Mouse (Mus musculus) embryo, embryonic 10 days (tissue): ENCODE measurements around the gene Meig1.
"Not testable (repeated sequence)": the region's sequence is repeated elsewhere in the genome, so short reads cannot be mapped to it uniquely, and the experiment has no call there.

ENCODE experiments used
- DNase-seq: peaks from one replicate; pipeline ENCODE4 v3.0.0-alpha.2; 2015; ENCODE audit warnings: low spot score

The Meig1 gene

GRCm38 (mm10) chr2:3422548-3422947 lies at the start of gene Meig1:
Meig1 (minus strand) TSS chr2:3422648.
- DNase-seq: no peak

GRCm38 (mm10) chr2:3456590-3456989 lies 34.1 kb upstream of the Meig1 start:
- no peak for DNase-seq

- DNase-seq: no peak
Measured at GRCm38 (mm10) chr2:3453096-3453495, 30.6 kb upstream of the Meig1 start.

- DNase-seq: no peak
Measured at GRCm38 (mm10) chr2:3449431-3449830, 27.0 kb upstream of the Meig1 start.

DNA sequence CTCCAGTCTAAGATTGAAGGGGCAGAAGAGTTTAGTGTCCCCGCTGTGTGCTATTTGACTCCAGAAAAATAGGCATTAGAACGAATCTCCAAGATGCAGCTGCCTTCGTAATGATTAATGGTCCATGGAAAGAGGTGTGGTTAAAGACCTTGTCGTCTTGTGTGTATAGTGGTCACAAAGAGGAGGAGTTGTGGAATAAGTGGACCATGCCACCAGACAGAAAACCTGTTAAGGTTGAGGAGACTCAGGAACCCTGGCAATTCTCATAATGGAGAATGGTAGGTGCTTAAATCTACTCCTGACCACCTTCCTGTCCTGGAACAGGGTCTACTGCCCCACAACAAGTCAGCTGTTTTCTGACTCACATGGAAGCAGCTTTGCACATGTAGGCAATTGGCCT lies 23.5 kb upstream of the Meig1 start:
- no peak for DNase-seq

- no peak for DNase-seq
Measured at GRCm38 (mm10) chr2:3444206-3444605, 21.8 kb upstream of the Meig1 start.

DNA sequence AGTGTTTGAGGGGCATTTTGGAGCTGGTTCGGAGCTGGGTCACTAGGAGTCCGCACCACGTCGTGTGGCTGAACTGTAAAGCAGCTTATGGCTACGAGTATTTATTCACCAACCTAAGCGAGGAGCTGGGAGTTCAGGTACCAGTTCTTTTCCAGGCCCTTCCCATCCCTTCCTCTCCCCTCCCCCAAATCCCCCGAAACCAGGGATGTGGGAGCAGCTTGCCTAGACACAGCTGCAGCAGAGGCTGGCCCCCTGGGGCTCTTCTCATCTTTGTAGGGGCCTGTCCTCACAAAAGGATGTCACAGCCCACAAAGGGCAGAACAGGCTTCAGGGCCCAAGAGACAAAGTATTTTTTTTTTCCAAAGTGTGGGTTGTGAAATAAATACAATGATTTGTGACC lies 15.5 kb upstream of the Meig1 start:
- DNase-seq: no peak

DNA sequence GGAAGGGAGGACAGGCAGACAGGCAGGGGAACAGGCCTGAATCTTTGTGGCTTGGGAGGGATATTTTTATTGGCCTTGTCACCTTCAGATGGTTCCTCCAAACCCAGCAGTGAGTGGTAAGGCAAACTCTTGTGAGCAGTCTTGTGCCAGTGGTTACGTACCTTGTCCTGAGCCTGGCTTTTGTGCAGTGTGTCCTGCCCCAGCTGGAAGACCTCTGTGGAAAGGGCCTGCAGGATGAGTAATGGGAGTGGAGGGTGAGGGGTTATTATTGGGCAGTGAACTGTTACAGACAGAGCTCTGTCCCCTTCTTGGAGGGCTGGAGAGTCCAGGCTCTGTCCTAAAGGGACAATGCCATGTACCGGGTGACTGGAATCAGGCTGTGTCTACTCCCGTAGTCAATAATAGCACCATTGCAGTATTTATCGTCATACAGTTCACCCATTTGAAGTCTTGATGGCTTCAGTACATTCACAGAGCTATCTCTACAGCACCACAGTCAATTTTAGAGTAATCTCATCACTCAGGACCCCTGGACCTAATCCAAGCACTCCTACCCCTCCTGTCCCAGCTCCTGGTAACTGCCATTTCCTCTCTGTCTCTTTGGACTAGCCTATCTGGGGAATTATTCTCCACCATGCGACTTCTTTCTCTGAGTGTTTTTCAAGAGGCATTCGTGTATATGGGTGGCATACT lies 13.1 kb upstream of the Meig1 start:
- no peak for DNase-seq

DNA sequence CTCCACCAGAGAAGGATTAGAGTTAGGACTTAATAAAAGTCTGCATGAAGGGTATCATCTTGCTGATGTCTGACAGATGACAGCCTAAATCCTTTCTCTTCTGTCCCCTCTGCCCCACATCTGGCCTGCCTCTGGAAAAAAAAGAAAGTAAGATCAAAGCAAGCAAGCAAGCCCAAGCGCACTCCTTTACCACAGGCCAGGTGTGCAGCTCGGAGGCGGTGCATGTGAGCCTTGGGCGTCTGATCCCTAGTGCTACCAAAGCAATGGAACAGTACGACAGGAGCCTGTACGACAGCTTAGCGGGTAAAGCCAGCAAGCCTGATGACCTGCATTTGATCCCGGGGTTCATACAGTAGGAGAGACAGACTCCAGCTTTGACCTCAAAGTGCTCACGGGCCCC lies 8.5 kb upstream of the Meig1 start:
- DNase-seq: no peak

DNA sequence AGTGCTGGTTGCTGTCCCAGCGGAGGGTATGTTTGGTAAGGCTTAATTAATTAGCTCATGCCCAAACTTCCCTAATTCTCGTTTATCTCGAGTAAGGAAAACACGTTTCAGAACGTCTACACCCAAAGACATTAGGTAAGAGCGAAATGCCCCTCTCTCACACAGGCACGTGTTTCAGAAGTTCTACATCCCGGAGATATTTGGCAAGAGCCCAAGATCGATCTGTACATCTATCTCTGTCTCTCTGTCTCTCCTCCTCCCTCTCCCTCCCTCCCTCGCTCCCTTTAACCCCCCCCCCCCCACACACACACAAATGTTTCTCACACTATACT lies 2.1 kb upstream of the Meig1 start:
- DNase-seq: no peak

- DNase-seq: peak; percentile 96
Measured at GRCm38 (mm10) chr2:3423841-3424578, 1.6 kb upstream of the Meig1 start, which contains the start of gene Dclre1c. Dclre1c (plus strand) TSS chr2:3424131.

- no peak for DNase-seq
Measured at GRCm38 (mm10) chr2:3420157-3420556, 2.3 kb downstream of the Meig1 start.

DNA sequence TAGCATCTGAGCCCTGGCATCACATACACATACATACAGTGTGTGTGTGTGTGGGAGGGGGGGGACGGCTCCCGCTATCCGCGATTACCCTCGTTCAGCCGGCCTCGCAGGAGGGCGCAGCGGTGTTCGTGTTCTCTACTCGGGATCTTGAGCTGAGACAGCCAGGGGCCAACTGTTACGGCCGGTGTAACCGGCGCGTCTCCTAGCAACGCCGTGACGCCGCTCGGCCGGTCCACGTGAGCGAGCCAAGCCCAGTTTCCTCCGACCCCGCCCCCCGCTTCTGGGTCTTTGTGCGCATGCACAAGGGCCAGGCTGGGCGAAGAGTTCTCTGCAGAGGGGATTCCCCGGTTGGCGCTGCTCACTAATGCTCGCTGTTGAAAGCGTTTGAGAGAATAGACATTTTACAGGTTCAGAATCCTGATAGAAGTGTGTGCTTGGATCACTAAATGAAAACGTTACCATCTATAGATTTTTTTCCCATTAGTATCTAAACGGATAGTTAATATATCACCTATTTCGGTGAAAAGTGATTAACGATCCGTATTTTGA lies 3.5 kb downstream of the Meig1 start:
- peak; percentile 96 for DNase-seq

GRCm38 (mm10) chr2:3415676-3416075 lies 6.8 kb downstream of the Meig1 start:
- DNase-seq: no peak

DNA sequence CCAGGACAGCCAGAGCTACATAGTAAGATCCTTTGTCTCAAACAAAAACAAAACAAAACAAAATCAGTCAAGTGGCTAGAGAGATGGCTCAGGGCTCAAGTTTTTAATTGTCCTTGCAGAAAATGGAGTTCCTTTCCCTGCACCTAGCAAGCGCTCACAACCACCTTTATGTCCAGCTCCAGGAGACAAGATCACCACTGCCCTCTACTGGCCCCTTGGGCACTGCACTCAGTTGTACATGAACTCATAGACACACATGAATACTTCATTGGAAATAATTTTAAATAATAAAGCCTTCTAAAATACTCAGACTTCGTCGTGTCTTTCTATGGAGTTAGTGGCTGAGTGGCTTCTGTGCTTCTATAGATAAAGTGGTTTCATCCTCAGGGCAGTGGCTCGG lies 8.2 kb downstream of the Meig1 start:
- DNase-seq: peak; percentile 82

- DNase-seq: no peak
Measured at GRCm38 (mm10) chr2:3407756-3408155, 14.7 kb downstream of the Meig1 start.

DNA sequence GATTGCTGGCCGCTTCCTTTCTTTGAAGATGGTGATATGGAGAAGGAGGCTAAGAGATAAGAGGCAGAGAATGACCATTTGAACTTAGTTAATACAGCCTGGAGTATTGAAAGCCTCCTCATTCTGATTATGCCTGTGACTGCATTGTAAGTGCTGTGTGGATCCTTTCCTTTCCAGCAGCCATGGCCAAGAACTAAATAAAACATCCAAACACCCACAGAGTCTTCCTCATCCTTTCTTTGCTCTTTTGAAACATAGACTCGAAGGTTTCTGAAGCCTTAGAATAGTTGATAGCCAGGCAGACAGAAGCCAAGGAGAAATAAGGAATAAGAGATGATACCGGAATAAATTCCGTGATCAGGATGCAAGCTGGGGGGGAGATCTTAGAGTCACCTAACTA lies 16.5 kb downstream of the Meig1 start:
- no peak for DNase-seq

DNA sequence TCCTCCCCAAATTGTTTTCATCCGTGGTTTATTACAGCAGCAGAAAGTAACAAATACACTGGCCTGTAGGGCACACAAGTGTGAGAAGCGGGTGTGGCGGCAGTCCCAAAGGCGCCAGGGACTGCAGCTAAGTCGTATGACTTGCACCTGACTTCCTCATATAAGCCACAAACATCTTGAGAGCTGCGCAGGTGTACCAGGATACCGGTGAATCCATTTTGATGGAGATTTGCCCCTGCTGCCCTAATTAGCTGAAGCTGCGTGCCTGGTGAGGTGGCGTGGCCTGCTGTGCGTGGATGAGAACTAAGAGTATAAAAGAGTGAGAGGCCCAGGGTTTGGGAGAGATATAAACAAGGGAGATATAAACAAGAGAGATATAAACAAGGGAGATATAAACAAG lies 25.3 kb downstream of the Meig1 start, which contains the start of gene Olah:
Gene Olah, minus strand, starts transcription at position 101 of the 400 bp plus-strand sequence.
- DNase-seq: not testable (repeated sequence)

DNA sequence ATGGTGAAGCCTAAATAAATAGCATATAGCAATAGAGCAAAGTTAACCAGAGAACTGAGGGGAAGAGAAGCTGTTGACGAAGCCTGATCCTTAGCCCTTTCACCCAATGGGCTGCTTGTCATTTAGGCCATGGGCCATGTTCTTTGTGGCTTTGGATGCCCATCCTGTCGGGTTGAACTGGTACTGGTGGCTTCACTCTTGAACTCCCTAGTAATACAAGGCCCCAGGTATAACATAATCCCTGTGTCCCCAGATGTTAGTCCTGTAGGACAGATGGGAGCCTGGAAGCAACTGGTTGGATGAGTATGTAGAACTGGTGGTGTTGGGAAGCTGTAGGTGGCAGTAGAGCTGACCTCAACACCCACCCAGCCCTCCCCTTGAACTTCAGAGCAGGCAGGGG lies 30.5 kb downstream of the Meig1 start:
- no peak for DNase-seq

- no peak for DNase-seq
Measured at GRCm38 (mm10) chr2:3387105-3387860, 35.2 kb downstream of the Meig1 start.

DNA sequence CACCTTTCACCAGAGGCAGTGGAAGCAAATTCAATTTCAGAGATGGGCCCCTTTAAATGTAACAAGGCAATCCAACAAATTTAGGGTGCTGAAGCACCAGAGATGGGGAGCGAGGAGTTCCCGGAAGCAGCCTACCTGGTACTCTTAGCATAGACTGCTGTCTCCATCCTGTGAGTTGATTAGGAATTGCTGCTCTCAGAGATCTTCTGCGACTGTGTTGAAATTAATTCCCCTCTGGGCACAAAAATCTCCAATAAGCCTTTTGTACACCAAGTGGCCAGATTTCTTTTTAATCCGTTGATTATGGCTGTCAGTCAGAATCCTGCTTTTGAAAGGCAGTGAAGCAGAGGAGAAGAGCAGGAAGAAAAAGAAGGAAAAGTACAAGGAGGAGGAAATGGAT lies 57.3 kb downstream of the Meig1 start:
- DNase-seq: no peak

DNA sequence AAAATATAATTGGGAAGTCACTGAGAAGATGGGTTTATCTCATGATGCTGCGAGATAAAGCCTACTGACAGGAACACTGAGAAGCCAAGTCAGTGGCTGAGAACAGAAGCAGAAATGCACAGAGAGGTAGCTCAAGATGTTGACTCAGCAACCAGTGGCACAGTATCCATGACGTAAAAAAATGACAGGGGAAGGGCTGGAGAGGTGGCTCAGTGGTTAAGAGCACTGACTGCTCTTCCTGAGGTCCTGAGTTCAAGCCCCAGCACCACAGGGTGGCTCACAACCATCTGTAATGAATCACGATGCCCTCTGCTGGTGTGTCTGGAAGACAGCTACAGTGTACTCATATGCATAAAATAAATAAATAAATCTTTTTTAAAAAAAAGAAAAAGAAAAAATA lies 61.4 kb downstream of the Meig1 start:
- no peak for DNase-seq
